Mouse (Mus musculus) heart, adult 9 months (tissue): ENCODE measurements around the gene Fbxo36.

ENCODE experiments used
- DNase-seq, 2 experiments: peaks; one replicate each; pipeline ENCODE4 v3.0.0; 2022; ENCODE audit warnings: low spot score in 2 of 2

Gene Fbxo36

GRCm38 (mm10) chr1:84947390-84947789 lies 107.7 kb downstream of the Fbxo36 start:
- no peak for DNase-seq
